Mouse (Mus musculus) layer of hippocampus, adult 6 months (tissue): ENCODE data around the gene Zfp934. TPM values are rescaled to one million over a fixed set of nuclear protein-coding genes. Genes with fewer than 3 reads are reported as not detected.

ENCODE experiments used
- long read RNA-seq, 2 experiments: library from polyadenylated mRNA; unstranded; transcript quantifications; one replicate each; pipeline ENCODE4 v2.0.0; 2019 to 2020
- microRNA-seq: library from miRNA; unstranded; fragments of <30 nt; microRNA quantifications from one replicate; pipeline ENCODE4 v1.2.0, GENCODE M21; 2020
- polyA plus RNA-seq: library from polyadenylated mRNA; unstranded; fragments of <200 nt; fragmentation: Nextera tagmentation; gene quantifications from 2 replicates; pipeline ENCODE4 v1.2.3, GENCODE M21; 2021

Zfp934 gene
- 6.4 and 6.7 TPM in 2 replicates for polyA plus RNA-seq
- long read RNA-seq, experiment 1, transcript Zfp934-209 (3 exons, 2,206 nt), result major isoform, 5 of 13 reads
- long read RNA-seq, experiment 1, partial matches to known transcripts, result 1 of 13 reads
- long read RNA-seq, experiment 1, other reads (novel, unspliced or antisense), result 2 of 13 reads
- long read RNA-seq, experiment 2, transcript Zfp934-208 (4 exons, 1,653 nt), result minor isoform, 8 of 46 reads
- long read RNA-seq, experiment 2, transcript Zfp934-202 (4 exons, 2,147 nt), result minor isoform, 5 of 46 reads
- long read RNA-seq, experiment 2, transcript Zfp934-209 (3 exons, 2,206 nt), result major isoform, 11 of 46 reads
- long read RNA-seq, experiment 2, partial matches to known transcripts, result 1 of 46 reads
- long read RNA-seq, experiment 2, other reads (novel, unspliced or antisense), result 20 of 46 reads

DNA sequence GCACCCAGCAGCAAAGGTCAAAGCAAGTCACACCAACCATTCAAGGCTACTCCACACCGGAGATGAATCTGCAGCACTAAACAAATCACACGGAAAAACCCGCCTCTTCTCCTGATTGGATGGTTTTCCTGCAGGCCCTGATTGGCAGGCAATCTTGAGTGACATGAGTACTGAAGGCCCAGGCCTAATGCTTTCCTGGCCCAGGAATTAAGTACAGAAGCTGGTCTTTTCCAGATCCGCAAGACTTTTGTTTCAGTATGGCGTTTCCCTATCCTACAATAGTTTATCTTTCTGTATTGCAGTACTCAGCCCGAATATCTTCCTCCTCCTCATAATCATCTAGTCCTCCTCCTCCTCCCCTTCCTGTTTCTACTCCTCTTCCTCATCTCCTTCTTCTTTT is at the start of gene Zfp934:
TSS of gene Zfp934 (minus strand) at position 101 of the 400 bp plus-strand sequence.

DNA sequence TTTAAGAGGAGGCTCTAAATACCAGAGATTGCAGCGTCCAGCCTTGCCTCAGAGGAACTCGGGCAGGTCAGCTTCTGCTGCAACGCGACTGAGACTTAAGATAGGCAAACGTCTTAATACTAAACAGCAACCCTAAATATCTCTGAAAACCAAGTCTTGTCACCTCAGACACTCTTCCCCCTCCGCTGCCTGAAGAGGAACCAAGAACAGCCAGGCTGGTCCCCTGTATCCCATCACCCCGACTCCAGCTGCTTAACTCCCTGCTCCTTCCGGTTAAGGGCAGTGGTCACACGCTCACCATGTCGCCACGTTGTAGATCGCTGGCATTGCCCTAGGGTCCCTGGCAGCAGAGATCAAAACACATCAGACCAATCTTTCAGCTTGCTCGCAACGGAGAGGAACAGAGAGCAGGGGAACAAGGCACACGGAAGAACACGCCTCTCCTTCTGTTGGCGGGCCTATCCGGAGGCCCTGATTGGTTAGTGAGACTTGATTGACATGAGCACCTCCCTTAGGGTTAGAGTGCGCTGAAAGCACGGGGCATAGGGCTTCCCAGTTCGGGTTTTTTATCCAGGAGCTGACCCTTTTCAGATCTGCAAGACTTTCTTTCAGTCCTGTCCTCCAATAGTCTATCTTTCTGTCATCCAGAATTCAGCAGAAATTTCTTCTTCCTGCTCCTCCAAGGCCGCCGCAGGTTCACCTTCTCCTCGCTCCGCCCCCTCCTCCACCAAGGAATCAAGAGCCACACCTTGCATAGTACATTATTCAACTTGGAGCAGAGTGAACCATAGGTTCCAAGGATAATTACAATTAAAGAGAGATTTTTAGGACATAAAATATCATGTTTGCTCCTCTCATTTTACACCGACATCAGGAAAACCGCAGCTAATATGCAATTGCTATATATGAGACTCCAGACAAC is 12.5 kb downstream of the Zfp934 start, which contains the start of gene Zfp935:
TSS of gene Zfp935 (minus strand) at position 323 of the 922 bp plus-strand sequence.

DNA sequence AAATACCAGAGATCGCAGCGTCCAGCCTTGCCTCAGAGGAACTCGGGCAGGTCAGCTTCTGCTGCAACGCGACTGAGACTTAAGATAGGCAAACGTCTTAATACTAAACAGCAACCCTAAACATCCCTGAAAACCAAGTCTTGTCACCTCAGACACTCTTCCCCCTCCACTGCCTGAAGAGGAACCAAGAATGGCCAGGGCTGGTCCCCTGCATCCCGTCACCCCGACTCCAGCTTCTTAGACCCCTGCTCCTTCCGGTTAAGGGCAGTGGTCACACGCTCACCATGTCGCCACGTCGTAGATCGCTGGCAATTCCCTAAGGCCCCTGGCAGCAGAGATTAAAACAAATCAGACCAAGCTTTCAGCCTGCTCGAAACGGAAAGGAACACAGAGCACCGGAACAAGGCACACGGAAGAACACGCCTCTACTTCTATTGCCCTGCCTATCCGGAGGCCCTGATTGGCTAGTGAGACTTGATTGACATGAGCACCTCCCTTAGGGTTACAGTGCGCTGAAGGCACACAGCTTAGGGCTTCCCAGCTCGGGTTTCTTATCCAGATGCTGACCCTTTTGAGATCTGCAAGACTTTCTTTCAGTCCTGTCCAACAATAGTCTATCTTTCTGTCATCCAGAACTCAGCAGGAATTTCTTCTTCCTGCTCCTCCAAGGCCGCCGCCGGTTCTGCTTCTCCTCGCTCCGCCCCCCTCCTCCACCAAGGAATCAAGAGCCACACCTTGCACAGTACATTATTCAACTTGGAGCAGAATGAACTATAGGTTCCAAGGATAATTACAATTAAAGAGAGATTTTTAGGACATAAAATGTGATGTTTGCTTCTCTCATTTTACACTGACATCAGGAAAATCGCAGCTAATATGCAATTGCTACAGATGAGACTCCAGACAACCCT is 104.3 kb downstream of the Zfp934 start, which contains the start of gene Gm49359:
TSS of gene Gm49359 (minus strand) at position 409 of the 911 bp plus-strand sequence.

Small RNA genes lying within 50 kb of the gene (microRNA-seq; reads per million reads assigned to microRNA genes)
- gene Gm22256, result 0.64 reads per million

Other genes starting within 250 kb of the Zfp934 start
- 0.74 and 1.0 TPM in 2 replicates for gene Gm3604, start 188.0 kb downstream of the Zfp934 start, polyA plus RNA-seq
- 5.9 and 6.2 TPM in 2 replicates for gene Gm49359, start 104.4 kb downstream of the Zfp934 start, polyA plus RNA-seq
- not detected in 2 replicates for gene Zfp935, start 12.7 kb downstream of the Zfp934 start, polyA plus RNA-seq
- gene 6720489N17Rik, start 53.0 kb upstream of the Zfp934 start, polyA plus RNA-seq, result 3.0 and 5.7 TPM in 2 replicates
- gene Platr25, start 189.5 kb upstream of the Zfp934 start, polyA plus RNA-seq, result 13.5 and 13.8 TPM in 2 replicates
- 2.7 and 3.8 TPM in 2 replicates for gene Gm5141, start 214.6 kb upstream of the Zfp934 start, polyA plus RNA-seq